Mouse (Mus musculus) intestine, embryonic 15.5 days (tissue): ENCODE measurements at regions not wholly inside any gene's neighbourhood (a gene's known extent, or its start where the extent isn't known, plus 50 kb on each side); places are given as distances from the start of the nearest gene placed in this dataset.
"Not testable (repeated sequence)": the region's sequence is repeated elsewhere in the genome, so short reads cannot be mapped to it uniquely, and the experiment has no call there.

Source experiments
- ATAC-seq: fragments of 200-750 bp; cut with Nextera tagmentation; 2 replicates; pipeline ENCODE4 v1.8.0; 2017; ENCODE audit warnings: moderate TSS enrichment, moderate library complexity
- H3K27ac ChIP-seq: fragments of 300-500 bp; sonication (generic); 2 replicates; pipeline ENCODE4 v1.5.1; 2015; ENCODE audit warnings: mild to moderate bottlenecking, inconsistent platforms
- H3K27me3 ChIP-seq: fragments of 300-500 bp; sonication (generic); replicated peaks from 2 replicates; pipeline ENCODE4 v1.6.1; 2015; ENCODE audit warnings: inconsistent platforms
- H3K36me3 ChIP-seq: fragments of 300-500 bp; sonication (generic); 2 replicates; pipeline ENCODE4 v1.6.1; 2015; ENCODE audit warnings: inconsistent platforms
- H3K4me1 ChIP-seq: fragments of 300-500 bp; sonication (generic); replicated peaks from 2 replicates; pipeline ENCODE4 v1.6.1; 2015; ENCODE audit warnings: inconsistent platforms
- H3K4me2 ChIP-seq: fragments of 300-500 bp; sonication (generic); replicated peaks from 2 replicates; pipeline ENCODE4 v1.6.1; 2015; ENCODE audit warnings: mild to moderate bottlenecking, inconsistent platforms
- H3K4me3 ChIP-seq: fragments of 300-500 bp; sonication (generic); replicated peaks from 2 replicates; pipeline ENCODE4 v1.5.1; 2015; ENCODE audit warnings: inconsistent platforms
- H3K9ac ChIP-seq: fragments of 300-500 bp; sonication (generic); 2 replicates; pipeline ENCODE4 v1.6.1; 2015; ENCODE audit warnings: inconsistent platforms
- H3K9me3 ChIP-seq: fragments of 300-500 bp; sonication (generic); 2 replicates; pipeline ENCODE4 v1.6.1; 2016; ENCODE audit warnings: inconsistent platforms
- WGBS: fragments of 180-500 bp; shearing (Covaris S2); methylation state at CpG from one replicate; pipeline ENCODE4 v1.1.7; 2015; 5-methylcytosine and 5-hydroxymethylcytosine counted together

DNA sequence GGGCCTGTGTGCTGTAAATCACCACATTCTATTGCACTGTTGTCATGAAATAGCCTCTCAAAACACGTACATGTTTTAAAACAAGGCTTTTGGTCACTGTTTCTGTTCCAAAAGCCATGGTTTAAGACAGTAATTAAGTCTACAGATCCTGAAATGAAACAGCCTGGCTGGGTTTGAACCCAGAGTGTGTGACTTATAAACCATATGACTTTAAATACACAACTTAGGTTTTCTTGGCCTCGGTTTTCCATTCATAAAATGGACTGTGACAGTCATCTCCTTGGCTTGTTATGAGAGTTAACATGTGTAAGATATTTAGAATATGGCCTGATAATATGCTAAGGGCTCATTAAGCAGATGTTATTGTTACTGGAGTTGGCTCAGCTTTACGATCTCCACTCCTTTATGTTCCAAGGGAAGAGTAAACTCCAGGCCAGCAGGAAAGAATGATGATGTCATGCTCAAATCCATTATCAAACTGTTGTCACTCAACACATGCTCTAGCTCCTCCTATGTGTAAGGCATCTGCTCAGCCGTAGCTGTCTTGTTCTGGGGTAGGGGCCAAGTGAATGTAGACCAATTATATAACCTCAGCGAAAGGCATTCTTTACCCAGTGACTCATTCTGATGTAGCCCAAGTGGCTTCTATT lies 154.6 kb upstream of the Slc25a13 start:
- WGBS = 44% methylated on average over 5 of the region's 5 CpGs
- no peaks in the 10 kb centered on the region for H3K9me3 ChIP-seq
- H3K4me2 ChIP-seq = no peak overlapping the region
- H3K36me3 ChIP-seq = no peaks in the 10 kb centered on the region
- ATAC-seq = peak; percentile 77
- H3K27me3 ChIP-seq = no peaks in the 10 kb centered on the region
- no peak overlapping the region for H3K27ac ChIP-seq
- H3K4me3 ChIP-seq = no peak overlapping the region
- no peaks in the 10 kb centered on the region for H3K4me1 ChIP-seq
- H3K9ac ChIP-seq = no peak overlapping the region

- no peak overlapping the region for H3K27ac ChIP-seq
- no peaks in the 10 kb centered on the region for H3K36me3 ChIP-seq
- WGBS = 52% methylated on average over 4 of the region's 4 CpGs
- no peak overlapping the region for H3K4me3 ChIP-seq
- no peak for ATAC-seq
- H3K9ac ChIP-seq = no peak overlapping the region
- no peak overlapping the region for H3K4me2 ChIP-seq
- H3K9me3 ChIP-seq = no peaks in the 10 kb centered on the region
- no peaks in the 10 kb centered on the region for H3K27me3 ChIP-seq
- no peaks in the 10 kb centered on the region for H3K4me1 ChIP-seq
Measured at GRCm38 (mm10) chr6:6364037-6364436, 147.1 kb upstream of the Slc25a13 start.

DNA sequence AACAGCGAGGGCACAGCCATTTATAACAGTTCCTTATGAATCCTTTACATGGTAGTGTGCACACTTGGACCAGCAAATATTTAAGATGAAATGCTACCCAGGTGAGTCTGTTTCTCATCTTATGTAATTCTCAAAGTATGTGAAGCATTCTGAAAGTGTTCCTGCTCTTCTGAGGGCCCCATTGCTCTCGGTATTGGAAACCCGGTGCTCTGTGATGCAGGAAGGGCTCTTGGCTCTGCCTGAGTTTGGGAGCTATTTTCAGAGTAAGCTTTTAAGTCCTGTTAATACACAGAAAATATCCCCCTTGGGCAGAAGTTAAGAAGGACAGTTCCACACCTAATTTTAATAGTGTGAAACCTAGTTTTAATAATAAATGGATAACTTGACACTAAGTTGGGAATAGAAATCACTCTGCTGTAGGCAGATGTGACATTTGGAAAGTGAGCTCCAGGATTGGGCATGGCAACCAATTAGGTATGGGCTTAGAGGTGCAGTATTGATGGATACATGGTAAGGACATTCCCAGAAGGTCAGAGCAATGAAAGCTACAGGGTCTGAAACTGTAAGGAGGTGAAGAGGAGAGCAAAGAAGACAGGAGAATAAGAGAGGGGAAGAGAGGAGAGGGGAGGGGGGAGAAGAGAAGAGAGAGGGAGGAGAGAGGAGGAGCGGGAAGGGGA lies 145.8 kb upstream of the Slc25a13 start:
- ATAC-seq = no peak
- Histone ChIP-seq H3K27me3 (no peaks in the 10 kb centered on the region), H3K36me3 (no peaks in the 10 kb centered on the region), H3K4me1 (no peaks in the 10 kb centered on the region), H3K9ac (no peak overlapping the region), H3K4me3 (no peak overlapping the region), H3K4me2 (no peak overlapping the region), H3K27ac (no peak overlapping the region), H3K9me3 (no peaks in the 10 kb centered on the region)
- WGBS = 70% methylated on average over 4 of the region's 4 CpGs

GRCm38 (mm10) chr6:6361181-6361580 lies 144.2 kb upstream of the Slc25a13 start:
- not testable (repeated sequence) for ATAC-seq, H3K36me3 ChIP-seq, H3K9ac ChIP-seq, H3K27me3 ChIP-seq, H3K4me1 ChIP-seq, H3K4me3 ChIP-seq, H3K4me2 ChIP-seq, H3K27ac ChIP-seq, H3K9me3 ChIP-seq

DNA sequence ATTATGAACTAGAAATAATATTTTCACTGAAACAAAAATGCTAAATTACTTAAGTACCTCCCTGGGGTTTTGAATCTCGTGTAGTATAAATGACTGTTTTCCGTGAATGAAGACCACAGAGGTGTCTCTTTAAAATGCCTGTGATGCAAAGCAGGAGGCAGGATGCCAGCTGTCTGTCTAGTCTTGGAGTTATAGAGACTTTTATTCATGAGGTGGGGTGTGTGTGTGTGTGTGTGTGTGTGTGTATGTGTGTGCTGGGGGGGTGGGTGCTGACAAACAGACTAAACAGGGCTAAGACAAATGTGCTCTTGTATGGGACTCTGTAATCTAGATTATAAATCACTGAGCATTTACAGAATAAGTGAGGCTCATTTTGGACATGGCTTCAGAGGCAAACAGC lies 140.5 kb upstream of the Slc25a13 start:
- Histone ChIP-seq H3K9ac (no peak overlapping the region), H3K4me2 (no peak overlapping the region), H3K27me3 (no peaks in the 10 kb centered on the region), H3K27ac (no peak overlapping the region), H3K4me3 (no peak overlapping the region), H3K9me3 (no peaks in the 10 kb centered on the region), H3K36me3 (no peaks in the 10 kb centered on the region), H3K4me1 (no peaks in the 10 kb centered on the region)
- WGBS = 52% methylated on average over 2 of the region's 2 CpGs
- ATAC-seq = no peak

GRCm38 (mm10) chr6:6356967-6357366 lies 140.0 kb upstream of the Slc25a13 start:
- H3K27me3 ChIP-seq = no peaks in the 10 kb centered on the region
- H3K36me3 ChIP-seq = no peaks in the 10 kb centered on the region
- H3K9ac ChIP-seq = no peak overlapping the region
- no peak for ATAC-seq
- no peak overlapping the region for H3K4me3 ChIP-seq
- H3K9me3 ChIP-seq = no peaks in the 10 kb centered on the region
- no peak overlapping the region for H3K27ac ChIP-seq
- no peaks in the 10 kb centered on the region for H3K4me1 ChIP-seq
- WGBS = 46% methylated on average over 6 of the region's 6 CpGs
- no peak overlapping the region for H3K4me2 ChIP-seq

- H3K4me3 ChIP-seq = no peak overlapping the region
- H3K9ac ChIP-seq = no peak overlapping the region
- 88% methylated on average over 8 of the region's 8 CpGs for WGBS
- no peak overlapping the region for H3K27ac ChIP-seq
- H3K4me1 ChIP-seq = no peaks in the 10 kb centered on the region
- H3K36me3 ChIP-seq = no peaks in the 10 kb centered on the region
- no peak for ATAC-seq
- no peaks in the 10 kb centered on the region for H3K27me3 ChIP-seq
- no peaks in the 10 kb centered on the region for H3K9me3 ChIP-seq
- H3K4me2 ChIP-seq = no peak overlapping the region
Measured at GRCm38 (mm10) chr6:6335251-6335650, 118.3 kb upstream of the Slc25a13 start.

- Histone ChIP-seq H3K4me1 (no peaks in the 10 kb centered on the region), H3K27ac (no peak overlapping the region)
- no peak for ATAC-seq
Measured at GRCm38 (mm10) chr6:6330271-6330670, 113.3 kb upstream of the Slc25a13 start.

GRCm38 (mm10) chr6:6325516-6325915 lies 108.5 kb upstream of the Slc25a13 start:
- no peak for ATAC-seq
- Histone ChIP-seq H3K4me2 (no peak overlapping the region), H3K27me3 (no peaks in the 10 kb centered on the region), H3K9ac (no peak overlapping the region), H3K4me1 (no peaks in the 10 kb centered on the region), H3K4me3 (no peak overlapping the region), H3K9me3 (no peaks in the 10 kb centered on the region), H3K27ac (no peak overlapping the region), H3K36me3 (no peaks in the 10 kb centered on the region)
- 22% methylated on average over 1 of the region's 1 CpGs for WGBS

More at GRCm38 (mm10) chr6:6330271-6330670, 113.3 kb upstream of the Slc25a13 start:
- no peaks in the 10 kb centered on the region for H3K27me3 ChIP-seq
- no peaks in the 10 kb centered on the region for H3K9me3 ChIP-seq
- no peak overlapping the region for H3K9ac ChIP-seq
- WGBS = 86% methylated on average over 1 of the region's 1 CpGs
- H3K4me3 ChIP-seq = no peak overlapping the region
- H3K4me2 ChIP-seq = no peak overlapping the region
- no peaks in the 10 kb centered on the region for H3K36me3 ChIP-seq

GRCm38 (mm10) chr6:6316725-6317124 lies 99.8 kb upstream of the Slc25a13 start:
- Histone ChIP-seq H3K27ac (no peak overlapping the region), H3K9me3 (no peaks in the 10 kb centered on the region), H3K4me2 (no peak overlapping the region), H3K27me3 (no peaks in the 10 kb centered on the region), H3K36me3 (no peaks in the 10 kb centered on the region), H3K4me1 (no peaks in the 10 kb centered on the region), H3K4me3 (no peak overlapping the region), H3K9ac (no peak overlapping the region)
- WGBS = 73% methylated on average over 4 of the region's 4 CpGs
- no peak for ATAC-seq

GRCm38 (mm10) chr6:6313171-6313570 lies 96.2 kb upstream of the Slc25a13 start:
- Histone ChIP-seq H3K36me3 (no peaks in the 10 kb centered on the region), H3K27me3 (no peaks in the 10 kb centered on the region), H3K4me1 (no peaks in the 10 kb centered on the region), H3K9ac (no peak overlapping the region), H3K4me2 (no peak overlapping the region), H3K4me3 (no peak overlapping the region), H3K9me3 (no peaks in the 10 kb centered on the region), H3K27ac (no peak overlapping the region)
- WGBS = 90% methylated on average over 6 of the region's 6 CpGs
- no peak for ATAC-seq

DNA sequence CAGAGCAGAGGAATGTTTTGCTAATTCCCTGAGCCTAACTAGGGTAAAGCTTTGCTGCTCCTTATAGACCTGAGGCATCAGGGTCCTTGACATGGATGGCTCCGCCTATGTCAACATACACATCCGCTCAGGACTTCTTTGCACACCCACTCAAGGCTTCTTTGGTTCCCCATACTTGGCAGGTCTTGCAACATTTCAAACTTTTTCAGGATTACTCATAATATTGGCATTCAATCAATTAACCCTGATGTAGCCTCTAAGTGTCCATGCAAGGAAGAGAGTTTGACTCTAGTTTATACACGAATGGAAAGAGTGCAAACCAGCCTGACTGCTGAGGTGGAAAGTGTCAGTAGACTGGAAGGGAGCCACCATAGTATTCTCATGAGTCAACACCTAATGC lies 93.2 kb upstream of the Slc25a13 start:
- ATAC-seq = no peak

DNA sequence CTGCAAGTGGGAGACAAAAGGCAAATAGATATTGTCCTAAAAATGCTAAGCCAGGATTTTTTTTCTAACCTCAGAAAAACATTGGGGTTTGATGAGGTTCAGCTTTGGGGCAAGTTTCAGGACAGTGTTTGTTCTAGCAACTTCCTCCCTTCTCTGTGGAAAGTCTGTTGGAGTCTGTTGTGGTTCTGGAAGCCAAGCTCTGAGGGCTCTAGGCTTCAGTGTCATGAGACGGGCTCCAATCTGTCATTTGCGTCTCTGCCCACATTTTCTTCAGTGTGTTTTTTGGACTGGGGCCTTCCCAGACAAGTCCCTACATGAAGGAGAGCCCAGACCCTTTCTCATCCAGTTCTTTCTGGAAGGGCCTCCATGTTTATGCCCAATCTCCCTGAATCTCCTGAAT lies 90.6 kb upstream of the Slc25a13 start:
- 91% methylated on average over 2 of the region's 2 CpGs for WGBS
- no peaks in the 10 kb centered on the region for H3K4me1 ChIP-seq
- no peak overlapping the region for H3K27ac ChIP-seq
- H3K9me3 ChIP-seq = no peaks in the 10 kb centered on the region
- H3K27me3 ChIP-seq = no peaks in the 10 kb centered on the region
- no peak for ATAC-seq
- H3K4me3 ChIP-seq = no peak overlapping the region
- no peaks in the 10 kb centered on the region for H3K36me3 ChIP-seq
- H3K4me2 ChIP-seq = no peak overlapping the region
- no peak overlapping the region for H3K9ac ChIP-seq

More for the DNA sequence above, 93.2 kb upstream of the Slc25a13 start:
- no peaks in the 10 kb centered on the region for H3K4me1 ChIP-seq
- H3K27ac ChIP-seq = no peak overlapping the region
- no peak overlapping the region for H3K4me2 ChIP-seq
- H3K4me3 ChIP-seq = no peak overlapping the region
- H3K9me3 ChIP-seq = no peaks in the 10 kb centered on the region
- WGBS = 76% methylated on average over 3 of the region's 3 CpGs
- no peak overlapping the region for H3K9ac ChIP-seq
- H3K36me3 ChIP-seq = no peaks in the 10 kb centered on the region
- H3K27me3 ChIP-seq = no peaks in the 10 kb centered on the region
